26 mouse cellular contexts compared by ENCODE assay signal in genomic region chr2:70397734-70398276, GRCm38 (mm10).
DNase-seq lines count a peak whose midpoint lies in the region; ATAC-seq lines count a peak whose summit lies in the region.
"Had no signal": no experiment of that assay in that cellular context is flagged by ENCODE, and none has a peak within 500 bp of the region (broad histone marks: within the 10 kb centered on the region; RNA-seq: fewer than 3 reads in every experiment).

No protein-coding gene starts in this region.

- ATAC-seq in kidney, embryonic 14.5 days (ENCODE audit: low FRiP score, low TSS enrichment), result peak; percentile 62; the same call in 1 of the 2 replicates
- ATAC-seq in limb, embryonic 13.5 days (ENCODE audit: low FRiP score, low read depth), result peak; percentile 54; the same call in 1 of the 2 replicates
- ATAC-seq: forebrain, embryonic 16.5 days; inflammation-experienced regulatory T-cells, adult 6 months; lung, postnatal 0 days; midbrain, embryonic 13.5 days had no signal

- H3K4me2 ChIP-seq in kidney, embryonic 14.5 days (replicated peaks; ENCODE audit: low read depth, low read length), result no peak overlapping the region
- H3K4me2 ChIP-seq in limb, embryonic 13.5 days (replicated peaks), result no peak overlapping the region
- H3K4me2 ChIP-seq: embryonic facial prominence, embryonic 13.5 days; heart, embryonic 11.5 days; limb, embryonic 15.5 days; liver, embryonic 15.5 days; midbrain, embryonic 13.5 days had no signal

- intact Hi-C loops in heart, postnatal 25 days (cut with DNase I), result no loop called here

- H3K9ac ChIP-seq in kidney, embryonic 14.5 days (ENCODE audit: low read depth, low read length), result no peak overlapping the region
- H3K9ac ChIP-seq in limb, embryonic 13.5 days, result no peak overlapping the region
- H3K9ac ChIP-seq: embryonic facial prominence, embryonic 13.5 days; limb, embryonic 15.5 days; liver, embryonic 15.5 days; midbrain, embryonic 13.5 days had no signal

- no peak overlapping the region for H3K4me3 ChIP-seq in kidney, embryonic 14.5 days (ENCODE audit: low read length)
- no peak overlapping the region for H3K4me3 ChIP-seq in limb, embryonic 13.5 days
- H3K4me3 ChIP-seq: embryonic facial prominence, embryonic 13.5 days; left cerebral cortex, adult 2 months; limb, embryonic 15.5 days; liver, embryonic 15.5 days; midbrain, embryonic 13.5 days had no signal

- H3K9me3 ChIP-seq in kidney, embryonic 14.5 days (ENCODE audit: control insufficient read depth, low read length), result no peaks in the 10 kb centered on the region
- H3K9me3 ChIP-seq in limb, embryonic 13.5 days, result no peaks in the 10 kb centered on the region
- H3K9me3 ChIP-seq: embryonic facial prominence, embryonic 13.5 days; G1E; limb, embryonic 15.5 days; liver, embryonic 15.5 days; midbrain, embryonic 13.5 days had no signal

- 21% methylated on average over 9 of the region's 9 CpGs for WGBS in kidney, embryonic 14.5 days
- WGBS in limb, embryonic 13.5 days, result 31% methylated on average over 9 of the region's 9 CpGs

- 0 out of 2 replicates have a peak, but pooled peaks cover 3% of the 10 kb centered on the region for H3K4me1 ChIP-seq in kidney, embryonic 14.5 days (ENCODE audit: control insufficient read depth, insufficient read depth, low read length)
- H3K4me1 ChIP-seq in limb, embryonic 13.5 days, result peaks cover 15% of the 10 kb centered on the region; the same call in 1 of the 2 replicates
- H3K4me1 ChIP-seq: liver, embryonic 15.5 days had no signal

- H3K27me3 ChIP-seq in kidney, embryonic 14.5 days (ENCODE audit: control insufficient read depth, insufficient read depth, low read length), result no peaks in the 10 kb centered on the region
- H3K27me3 ChIP-seq in limb, embryonic 13.5 days, result no peaks in the 10 kb centered on the region
- H3K27me3 ChIP-seq: embryonic facial prominence, embryonic 13.5 days; limb, embryonic 15.5 days; liver, embryonic 15.5 days had no signal

- no peaks in the 10 kb centered on the region for H3K36me3 ChIP-seq in kidney, embryonic 14.5 days (ENCODE audit: control insufficient read depth, insufficient read depth, low read length)
- no peaks in the 10 kb centered on the region for H3K36me3 ChIP-seq in limb, embryonic 13.5 days
- H3K36me3 ChIP-seq: embryonic facial prominence, embryonic 13.5 days; G1E; limb, embryonic 15.5 days; liver, embryonic 15.5 days; midbrain, embryonic 13.5 days had no signal

- no peak overlapping the region for H3K27ac ChIP-seq in kidney, embryonic 14.5 days (ENCODE audit: low read depth, low read length)
- H3K27ac ChIP-seq in limb, embryonic 13.5 days, result no peak overlapping the region
- H3K27ac ChIP-seq: embryonic facial prominence, embryonic 13.5 days; left cerebral cortex, adult 2 months; limb, embryonic 15.5 days; liver, embryonic 15.5 days; midbrain, embryonic 13.5 days had no signal

- DNase-seq in heart, adult 11 months, result peak; percentile 29
- DNase-seq in heart, postnatal 25 days (ENCODE audit: low spot score), result no peak
- peak; percentile 14 for DNase-seq in kidney, adult 9 months
- no peak for DNase-seq in kidney, postnatal 25 days
- DNase-seq in heart, adult 18-20 months, result no peak
- no peak for DNase-seq in gastrocnemius, postnatal 4 days (ENCODE audit: low spot score in 2 of 2)
- DNase-seq: adrenal gland, postnatal 25 days; cerebellum, adult 11 months; cerebellum, postnatal 14 days; gastrocnemius, postnatal 36 days; heart, postnatal 10 days; retina, postnatal 1 day; right cerebral cortex, postnatal 4 days; thymus, adult 2 months had no signal

Comparison
In these comparisons a context has a peak if more than half of its experiments do, and no peak if none do; other contexts are left out.
1. DNase-seq: peak in heart, adult 11 months (single experiment) and kidney, adult 9 months (single experiment); none in heart, postnatal 25 days (single experiment), kidney, postnatal 25 days (0 of 2), heart, adult 18-20 months (0 of 2) and gastrocnemius, postnatal 4 days (0 of 2).